Mouse (Mus musculus): Measurements from ENCODE around the gene Fcgbp.

- TF ChIP-seq CTCF (conservative IDR thresholded peaks at IDR 0.05; ENCODE audit: low read length) = no peak
- TF ChIP-seq NANOG (IDR thresholded peaks at IDR 0.05; ENCODE audit: borderline replicate concordance, low read length) = no peak
These were observed 88.9 kb downstream of the Fcgbp start for GRCm38 (mm10) chr7:28159893-28160292.

Measured in E14TG2a.4 (cell line).